Mouse (Mus musculus) brain, embryonic 18.5 days (tissue): ENCODE results near the gene Pebp1.
"Not testable (repeated sequence)": the region's sequence is repeated elsewhere in the genome, so short reads cannot be mapped to it uniquely, and the experiment has no call there.

Experiments used
- DNase-seq: peaks from one replicate; pipeline ENCODE4 v3.0.0-alpha.2; 2012; ENCODE audit warnings: low read depth, low spot score

Gene Pebp1

GRCm38 (mm10) chr5:117286831-117287822, at the start of gene Pebp1:
Gene Pebp1, minus strand, starts transcription at chr5:117287625.
- DNase-seq, result peak; percentile 78

GRCm38 (mm10) chr5:117330457-117330856, 43.0 kb upstream of the Pebp1 start:
- DNase-seq, result no peak

- no peak for DNase-seq
Measured at GRCm38 (mm10) chr5:117326408-117326807, 39.0 kb upstream of the Pebp1 start.

- no peak for DNase-seq
Measured at GRCm38 (mm10) chr5:117323751-117324150, 36.3 kb upstream of the Pebp1 start.

GRCm38 (mm10) chr5:117318741-117319629, 31.6 kb upstream of the Pebp1 start, which contains the start of gene Vsig10:
Gene Vsig10, plus strand, starts transcription at chr5:117319083.
- DNase-seq, result no peak

- DNase-seq, result no peak
Measured at GRCm38 (mm10) chr5:117314587-117315428, 27.4 kb upstream of the Pebp1 start.

- no peak for DNase-seq
Measured at GRCm38 (mm10) chr5:117313909-117314308, 26.5 kb upstream of the Pebp1 start.

- no peak for DNase-seq
Measured at GRCm38 (mm10) chr5:117313420-117313819, 26.0 kb upstream of the Pebp1 start.

GRCm38 (mm10) chr5:117307699-117308098, 20.3 kb upstream of the Pebp1 start:
- no peak for DNase-seq

- no peak for DNase-seq
Measured at GRCm38 (mm10) chr5:117306826-117307225, 19.4 kb upstream of the Pebp1 start.

- no peak for DNase-seq
Measured at GRCm38 (mm10) chr5:117305754-117306153, 18.3 kb upstream of the Pebp1 start.

GRCm38 (mm10) chr5:117304947-117305346, 17.5 kb upstream of the Pebp1 start:
- no peak for DNase-seq

GRCm38 (mm10) chr5:117303691-117304579, 16.5 kb upstream of the Pebp1 start:
- no peak for DNase-seq

- no peak for DNase-seq
Measured at GRCm38 (mm10) chr5:117302899-117303298, 15.5 kb upstream of the Pebp1 start.

- DNase-seq, result no peak
Measured at GRCm38 (mm10) chr5:117295011-117295410, 7.6 kb upstream of the Pebp1 start.

GRCm38 (mm10) chr5:117293776-117294175, 6.4 kb upstream of the Pebp1 start:
- DNase-seq, result not testable (repeated sequence)

GRCm38 (mm10) chr5:117292547-117292946, 5.1 kb upstream of the Pebp1 start:
- DNase-seq, result no peak

- DNase-seq, result no peak
Measured at GRCm38 (mm10) chr5:117291312-117291711, 3.9 kb upstream of the Pebp1 start.

- no peak for DNase-seq
Measured at GRCm38 (mm10) chr5:117290081-117290480, 2.7 kb upstream of the Pebp1 start.

- DNase-seq, result no peak
Measured at GRCm38 (mm10) chr5:117289646-117290045, 2.2 kb upstream of the Pebp1 start.
